Mouse (Mus musculus) cerebellum, adult 2 months (tissue): ENCODE measurements around the gene Muc3. TPM values are rescaled to one million over a fixed set of nuclear protein-coding genes. Genes with fewer than 3 reads are reported as not detected.
A peak's percentile ranks its signal among the peaks of the same experiment; 100 is the strongest.

Experiments used
- DNase-seq, 2 experiments: peaks; one replicate each; pipeline ENCODE4 v3.0.0; 2021
- H3K27ac ChIP-seq: fragments of 200-500 bp; 2 replicates; pipeline ENCODE4 v1.5.1; 2012; ENCODE audit warnings: low read length, control low read depth, inconsistent platforms; ENCODE audit not compliant: insufficient read depth
- H3K27me3 ChIP-seq: fragments of 200-500 bp; 2 replicates; pipeline ENCODE4 v1.6.1; 2012; ENCODE audit warnings: inconsistent platforms, mild to moderate bottlenecking, low read length, moderate library complexity; ENCODE audit not compliant: control insufficient read depth, insufficient read depth
- H3K4me1 ChIP-seq: fragments of 200-500 bp; 2 replicates; pipeline ENCODE4 v1.6.1; 2011; ENCODE audit warnings: low read length; ENCODE audit not compliant: control insufficient read depth, insufficient read depth
- H3K4me3 ChIP-seq: fragments of 200-500 bp; replicated peaks from 2 replicates; pipeline ENCODE3; 2011; ENCODE audit warnings: mild to moderate bottlenecking, low read depth, low read length, control low read depth; ENCODE audit not compliant: insufficient read depth
- CTCF ChIP-seq: fragments of 200-500 bp; IDR thresholded peaks from 2 replicates; pipeline ENCODE4 v1.5.1; 2011; ENCODE audit warnings: low read depth, mild to moderate bottlenecking, control low read depth, low read length, moderate library complexity, borderline replicate concordance; ENCODE audit not compliant: insufficient read depth
- POLR2A ChIP-seq: fragments of 200-500 bp; IDR thresholded peaks from 2 replicates; pipeline ENCODE4 v1.6.1; 2011; ENCODE audit warnings: low read length, control low read depth, borderline replicate concordance; ENCODE audit not compliant: insufficient read depth
- WGBS: fragments of 180-500 bp; shearing (Covaris S2); methylation state at CpG from one replicate; pipeline ENCODE4 v1.1.7; 2018; 5-methylcytosine and 5-hydroxymethylcytosine counted together
- polyA plus RNA-seq: library from polyadenylated mRNA; depleted of rRNA; stranded (reverse); fragments of >200 nt; gene quantifications from 2 replicates; pipeline ENCODE4 v1.2.3, GENCODE M21; 2012

The Muc3 gene
- polyA plus RNA-seq, 1 experiment: not detected

GRCm38 (mm10) chr5:137110863-137111262 lies 38.3 kb downstream of the Muc3 start:
- Histone ChIP-seq H3K4me1 (no peaks in the 10 kb centered on the region), H3K27ac (no peak overlapping the region), H3K27me3 (no peaks in the 10 kb centered on the region), H3K4me3 (no peak overlapping the region)
- no peak for TF ChIP-seq POLR2A
- TF ChIP-seq CTCF: no peak
- DNase-seq: no peak
- WGBS: 89% methylated on average over 12 of the region's 12 CpGs

GRCm38 (mm10) chr5:137109941-137110593 lies 39.1 kb downstream of the Muc3 start:
- 64% methylated on average over 25 of the region's 25 CpGs for WGBS
- H3K4me1 ChIP-seq: no peaks in the 10 kb centered on the region
- H3K4me3 ChIP-seq: no peak overlapping the region
- no peak for DNase-seq
- TF ChIP-seq CTCF (no peak), POLR2A (no peak)
- no peaks in the 10 kb centered on the region for H3K27me3 ChIP-seq
- H3K27ac ChIP-seq: no peak overlapping the region

- no peak for DNase-seq
- Histone ChIP-seq H3K27me3 (no peaks in the 10 kb centered on the region), H3K27ac (no peak overlapping the region), H3K4me1 (peaks cover 8% of the 10 kb centered on the region), H3K4me3 (no peak overlapping the region)
- TF ChIP-seq POLR2A (no peak), CTCF (no peak)
- 60% methylated on average over 6 of the region's 6 CpGs for WGBS
Observed at GRCm38 (mm10) chr5:137108111-137108510, 41.0 kb downstream of the Muc3 start.

GRCm38 (mm10) chr5:137107670-137108069 lies 41.5 kb downstream of the Muc3 start:
- TF ChIP-seq POLR2A (no peak), CTCF (no peak)
- Histone ChIP-seq H3K27ac (no peak overlapping the region), H3K27me3 (no peaks in the 10 kb centered on the region), H3K4me3 (no peak overlapping the region), H3K4me1 (peaks cover 12% of the 10 kb centered on the region)
- 68% methylated on average over 8 of the region's 8 CpGs for WGBS
- DNase-seq: no peak

- WGBS: 5% methylated on average over 6 of the region's 6 CpGs
- DNase-seq: peak; percentile 77 to 86
- TF ChIP-seq POLR2A (no peak), CTCF (peak; percentile 75)
- no peaks in the 10 kb centered on the region for H3K27me3 ChIP-seq
- no peak overlapping the region for H3K4me3 ChIP-seq
- peaks cover 18% of the 10 kb centered on the region for H3K4me1 ChIP-seq
- H3K27ac ChIP-seq: no peak overlapping the region
Observed at GRCm38 (mm10) chr5:137107024-137107423, 42.1 kb downstream of the Muc3 start.

- 72% methylated on average over 4 of the region's 4 CpGs for WGBS
- H3K27me3 ChIP-seq: no peaks in the 10 kb centered on the region
- H3K27ac ChIP-seq: no peak overlapping the region
- TF ChIP-seq CTCF (no peak), POLR2A (no peak)
- DNase-seq: no peak
- no peak overlapping the region for H3K4me3 ChIP-seq
- H3K4me1 ChIP-seq: peaks cover 22% of the 10 kb centered on the region
Observed at GRCm38 (mm10) chr5:137106434-137106833, 42.7 kb downstream of the Muc3 start.

GRCm38 (mm10) chr5:137103969-137104368 lies 45.2 kb downstream of the Muc3 start:
- Histone ChIP-seq H3K27me3 (no peaks in the 10 kb centered on the region), H3K4me3 (no peak overlapping the region), H3K27ac (no peak overlapping the region), H3K4me1 (peaks cover 30% of the 10 kb centered on the region)
- DNase-seq: no peak
- TF ChIP-seq CTCF (peak; percentile 9; the same call in 1 of the 2 replicates), POLR2A (no peak)
- 89% methylated on average over 2 of the region's 2 CpGs for WGBS

GRCm38 (mm10) chr5:137102575-137103522 lies 46.3 kb downstream of the Muc3 start:
- no peak overlapping the region for H3K27ac ChIP-seq
- H3K27me3 ChIP-seq: no peaks in the 10 kb centered on the region
- H3K4me3 ChIP-seq: no peak overlapping the region
- DNase-seq: peak; percentile 36 to 60
- 49% methylated on average over 28 of the region's 28 CpGs for WGBS
- TF ChIP-seq POLR2A (no peak), CTCF (no peak)
- H3K4me1 ChIP-seq: peaks cover 30% of the 10 kb centered on the region
